Mouse (Mus musculus) urinary bladder, postnatal 25 days (tissue): ENCODE data around the gene 4930470P17Rik.
A peak's percentile ranks its signal among the peaks of the same experiment; 100 is the strongest.
"Not testable (repeated sequence)": the region's sequence is repeated elsewhere in the genome, so short reads cannot be mapped to it uniquely, and the experiment has no call there.

Experiments used
- DNase-seq: peaks from one replicate; pipeline ENCODE4 v3.0.0; 2022; ENCODE audit warnings: low spot score

The 4930470P17Rik gene

GRCm38 (mm10) chr2:170601917-170602316 is at the start of gene 4930470P17Rik:
Gene 4930470P17Rik, minus strand, starts transcription at chr2:170602017.
- no peak for DNase-seq

- no peak for DNase-seq
Observed at GRCm38 (mm10) chr2:170651483-170651882, 49.7 kb upstream of the 4930470P17Rik start.

- no peak for DNase-seq
Observed at GRCm38 (mm10) chr2:170648542-170648941, 46.7 kb upstream of the 4930470P17Rik start.

GRCm38 (mm10) chr2:170646201-170646600 is 44.4 kb upstream of the 4930470P17Rik start:
- DNase-seq: no peak

- no peak for DNase-seq
Observed at GRCm38 (mm10) chr2:170642338-170642806, 40.6 kb upstream of the 4930470P17Rik start.

- no peak for DNase-seq
Observed at GRCm38 (mm10) chr2:170640281-170640680, 38.5 kb upstream of the 4930470P17Rik start.

GRCm38 (mm10) chr2:170638746-170639145 is 36.9 kb upstream of the 4930470P17Rik start:
- no peak for DNase-seq

- DNase-seq: no peak
Observed at GRCm38 (mm10) chr2:170632998-170633622, 31.3 kb upstream of the 4930470P17Rik start.

GRCm38 (mm10) chr2:170632386-170632785 is 30.6 kb upstream of the 4930470P17Rik start:
- DNase-seq: no peak

- no peak for DNase-seq
Observed at GRCm38 (mm10) chr2:170631375-170631774, 29.6 kb upstream of the 4930470P17Rik start.

GRCm38 (mm10) chr2:170630553-170630952 is 28.7 kb upstream of the 4930470P17Rik start:
- no peak for DNase-seq

GRCm38 (mm10) chr2:170627991-170628390 is 26.2 kb upstream of the 4930470P17Rik start:
- DNase-seq: not testable (repeated sequence)

GRCm38 (mm10) chr2:170624201-170624880 is 22.5 kb upstream of the 4930470P17Rik start:
- not testable (repeated sequence) for DNase-seq

GRCm38 (mm10) chr2:170622985-170623384 is 21.2 kb upstream of the 4930470P17Rik start:
- no peak for DNase-seq

GRCm38 (mm10) chr2:170618862-170619492 is 17.2 kb upstream of the 4930470P17Rik start:
- DNase-seq: no peak

GRCm38 (mm10) chr2:170611794-170612193 is 10.0 kb upstream of the 4930470P17Rik start:
- DNase-seq: not testable (repeated sequence)

- no peak for DNase-seq
Observed at GRCm38 (mm10) chr2:170601171-170601570, 646 bp downstream of the 4930470P17Rik start.

- no peak for DNase-seq
Observed at GRCm38 (mm10) chr2:170597586-170597985, 4.2 kb downstream of the 4930470P17Rik start.

GRCm38 (mm10) chr2:170596726-170597125 is 5.1 kb downstream of the 4930470P17Rik start:
- DNase-seq: peak; percentile 57

GRCm38 (mm10) chr2:170592161-170592560 is 9.7 kb downstream of the 4930470P17Rik start:
- no peak for DNase-seq

- DNase-seq: no peak
Observed at GRCm38 (mm10) chr2:170588369-170588900, 13.4 kb downstream of the 4930470P17Rik start.

GRCm38 (mm10) chr2:170584678-170585077 is 17.1 kb downstream of the 4930470P17Rik start:
- no peak for DNase-seq

- no peak for DNase-seq
Observed at GRCm38 (mm10) chr2:170579551-170579950, 22.3 kb downstream of the 4930470P17Rik start.
